Mouse (Mus musculus) ES-Bruce4 (cell line): ENCODE measurements around the gene Ak4. TPM values are rescaled to one million over a fixed set of nuclear protein-coding genes. Genes with fewer than 3 reads are reported as not detected.

Experiments used
- H3K27ac ChIP-seq: 2 replicates; pipeline ENCODE4 v1.5.1; 2012; ENCODE audit warnings: low read length, inconsistent platforms; ENCODE audit not compliant: insufficient read depth
- H3K27me3 ChIP-seq: 2 replicates; pipeline ENCODE4 v1.6.1; 2012; ENCODE audit warnings: mild to moderate bottlenecking, low read length, inconsistent platforms; ENCODE audit not compliant: control insufficient read depth, poor library complexity, insufficient read depth, severe bottlenecking
- H3K36me3 ChIP-seq: 2 replicates; pipeline ENCODE4 v1.6.1; 2012; ENCODE audit warnings: inconsistent platforms, mild to moderate bottlenecking, low read length, moderate library complexity; ENCODE audit not compliant: control insufficient read depth, poor library complexity, insufficient read depth, severe bottlenecking
- H3K4me1 ChIP-seq: one replicate; pipeline ENCODE4 v1.8.1; 2011; ENCODE audit warnings: low read length; ENCODE audit not compliant: control insufficient read depth, insufficient read depth
- H3K4me3 ChIP-seq: 2 replicates; pipeline ENCODE4 v1.5.1; 2011; ENCODE audit warnings: low read depth, mild to moderate bottlenecking, low read length
- H3K9ac ChIP-seq: 2 replicates; pipeline ENCODE4 v1.6.1; 2012; ENCODE audit warnings: low read depth, mild to moderate bottlenecking, inconsistent platforms; ENCODE audit not compliant: poor library complexity, severe bottlenecking
- H3K9me3 ChIP-seq: replicated peaks from 2 replicates; pipeline ENCODE4 v1.6.1; 2012; ENCODE audit warnings: mild to moderate bottlenecking, low read length, inconsistent platforms; ENCODE audit not compliant: control insufficient read depth, poor library complexity, insufficient read depth, severe bottlenecking
- CTCF ChIP-seq: IDR thresholded peaks from one replicate; pipeline ENCODE4 v1.8.1; 2011; ENCODE audit warnings: low read depth, low read length
- EP300 ChIP-seq: IDR thresholded peaks from 2 replicates; pipeline ENCODE4 v1.6.1; 2011; ENCODE audit warnings: low read depth, low read length; ENCODE audit not compliant: insufficient read depth
- POLR2A ChIP-seq: IDR thresholded peaks from one replicate; pipeline ENCODE4 v1.8.1; 2011; ENCODE audit warnings: low read length; ENCODE audit not compliant: insufficient read depth
- polyA plus RNA-seq: library from polyadenylated mRNA; stranded (reverse); fragments of >200 nt; gene quantifications from 2 replicates; pipeline ENCODE4 v1.2.4, GENCODE M21; 2011; ENCODE audit warnings: low read depth; ENCODE audit not compliant: missing spikeins, insufficient read depth, insufficient read length

Gene Ak4
- polyA plus RNA-seq, 1 experiment = 62.7 TPM

- no peak overlapping the region for H3K9ac ChIP-seq
Observed at GRCm38 (mm10) chr4:101511768-101512521, 92.9 kb downstream of the Ak4 start.

DNA sequence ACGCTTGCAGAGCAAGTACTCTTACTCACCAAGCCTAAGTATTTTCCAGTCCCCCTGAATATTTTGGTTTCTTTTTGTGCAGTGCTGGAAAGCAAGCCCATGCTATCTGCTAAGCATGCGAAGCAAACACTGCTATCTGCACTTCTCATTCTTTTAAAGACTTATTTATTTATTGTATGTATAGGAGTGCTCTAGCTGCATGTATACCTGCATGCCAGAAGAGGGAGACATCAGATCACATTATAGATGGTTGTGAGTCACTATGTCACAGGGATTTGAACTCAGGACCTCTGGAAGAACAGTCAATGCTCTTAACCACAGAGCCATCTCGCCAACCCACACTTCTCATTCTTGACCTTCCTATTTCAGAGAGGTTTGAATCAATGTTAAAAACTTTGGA, 94.2 kb downstream of the Ak4 start:
- H3K4me3 ChIP-seq = no peak overlapping the region

More at GRCm38 (mm10) chr4:101511768-101512521, 92.9 kb downstream of the Ak4 start:
- Histone ChIP-seq H3K27ac (no peak overlapping the region), H3K36me3 (no peaks in the 10 kb centered on the region), H3K27me3 (no peaks in the 10 kb centered on the region), H3K4me3 (no peak overlapping the region), H3K9me3 (no peaks in the 10 kb centered on the region), H3K4me1 (peaks cover 2% of the 10 kb centered on the region)
- TF ChIP-seq POLR2A (no peak), CTCF (no peak), EP300 (no peak)

DNA sequence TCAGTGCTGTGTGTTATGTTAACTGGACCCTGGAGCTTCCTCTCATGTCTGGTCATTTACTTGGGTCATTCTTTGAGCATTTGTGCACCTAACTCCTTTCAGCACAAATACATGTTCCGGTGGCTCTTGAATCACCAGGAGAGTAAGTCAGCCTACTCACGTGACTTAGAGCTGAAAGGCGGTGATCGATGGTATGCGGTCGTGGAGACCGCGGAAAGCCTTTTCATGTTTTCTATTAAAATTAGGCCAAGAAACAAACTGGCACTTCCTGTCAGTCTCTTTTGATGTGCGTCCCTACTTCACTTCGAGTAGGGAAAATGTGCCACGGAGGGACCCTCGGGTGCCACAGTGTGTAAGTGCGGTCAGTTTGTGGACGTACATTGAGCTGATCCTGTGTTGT, 96.8 kb downstream of the Ak4 start:
- no peak overlapping the region for H3K9ac ChIP-seq
- H3K9me3 ChIP-seq = no peaks in the 10 kb centered on the region
- no peaks in the 10 kb centered on the region for H3K27me3 ChIP-seq
- peaks cover 2% of the 10 kb centered on the region for H3K4me1 ChIP-seq
- no peak overlapping the region for H3K27ac ChIP-seq
- H3K36me3 ChIP-seq = no peaks in the 10 kb centered on the region
- no peak overlapping the region for H3K4me3 ChIP-seq
- TF ChIP-seq CTCF = no peak
- no peak for TF ChIP-seq POLR2A
- no peak for TF ChIP-seq EP300

More for the DNA sequence above, 94.2 kb downstream of the Ak4 start:
- H3K27ac ChIP-seq = no peak overlapping the region
- no peaks in the 10 kb centered on the region for H3K36me3 ChIP-seq
- TF ChIP-seq POLR2A = no peak
- TF ChIP-seq EP300 = no peak
- no peak overlapping the region for H3K9ac ChIP-seq
- no peaks in the 10 kb centered on the region for H3K9me3 ChIP-seq
- no peaks in the 10 kb centered on the region for H3K27me3 ChIP-seq
- H3K4me1 ChIP-seq = peaks cover 2% of the 10 kb centered on the region

Other genes with a start within 250 kb of the Ak4 start
- 55.9 and 57.3 TPM in 2 replicates for gene Jak1, start 154.0 kb upstream of the Ak4 start, polyA plus RNA-seq
- 11.3 and 15.5 TPM in 2 replicates for gene Dnajc6, start 77.4 kb downstream of the Ak4 start, polyA plus RNA-seq
- gene Leprot, start 228.4 kb downstream of the Ak4 start, polyA plus RNA-seq = 57.7 and 59.1 TPM in 2 replicates